ENCODE assay signal across 15 mouse cellular contexts in the genomic region with DNA sequence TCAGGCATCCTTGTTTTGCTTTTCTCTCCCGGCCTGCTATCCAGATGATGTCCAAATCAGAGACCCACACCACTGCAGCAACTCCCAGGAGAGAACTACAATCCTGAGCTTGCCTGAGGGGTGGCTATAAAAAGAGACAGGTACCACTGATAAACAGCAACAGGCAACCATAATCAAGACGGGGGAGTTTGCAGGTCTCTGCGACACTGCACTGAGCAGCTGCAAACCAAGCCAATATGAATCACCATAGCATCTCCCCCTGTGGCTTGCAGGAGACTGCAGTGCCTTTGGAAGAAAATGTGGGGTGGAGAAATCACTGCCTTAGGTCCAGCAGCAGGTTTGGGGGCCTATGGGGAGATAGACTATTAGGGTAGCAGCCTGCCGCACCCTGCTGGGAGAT.
"Had no signal": no experiment of that assay in that cellular context is flagged by ENCODE, and none has a peak within 500 bp of the region (broad histone marks: within the 10 kb centered on the region; RNA-seq: fewer than 3 reads in every experiment).

No protein-coding gene starts in this region.

- H3K36me3 ChIP-seq: intestine, embryonic 15.5 days; kidney, embryonic 15.5 days; liver, embryonic 13.5 days had no signal

- H3K9me3 ChIP-seq: intestine, embryonic 15.5 days; kidney, embryonic 15.5 days; liver, embryonic 13.5 days had no signal

- ATAC-seq: intestine, embryonic 15.5 days had no signal

- H3K4me3 ChIP-seq: intestine, embryonic 15.5 days; kidney, embryonic 15.5 days; left cerebral cortex, adult 2 months; liver, embryonic 13.5 days had no signal

- H3K27ac ChIP-seq: intestine, embryonic 15.5 days; kidney, embryonic 15.5 days; left cerebral cortex, adult 2 months; liver, embryonic 13.5 days had no signal

- H3K4me1 ChIP-seq: intestine, embryonic 15.5 days; kidney, embryonic 15.5 days; liver, embryonic 13.5 days had no signal

- DNase-seq: kidney, adult 11 months; kidney, adult 8-10 months; kidney, postnatal 10 days; kidney, postnatal 36 days; layer of hippocampus, postnatal 36 days; liver, embryonic 13.5 days; lung, adult 2 months; lung, postnatal 14 days; lung, postnatal 4 days; thymus, adult 18-20 months; thymus, postnatal 14 days; thymus, postnatal 4 days had no signal

- H3K4me2 ChIP-seq: intestine, embryonic 15.5 days; kidney, embryonic 15.5 days; liver, embryonic 13.5 days had no signal

- H3K9ac ChIP-seq: intestine, embryonic 15.5 days; kidney, embryonic 15.5 days; liver, embryonic 13.5 days had no signal

- H3K27me3 ChIP-seq: intestine, embryonic 15.5 days; kidney, embryonic 15.5 days; liver, embryonic 13.5 days had no signal
